Mouse (Mus musculus): ENCODE measurements at regions not wholly inside any gene's neighbourhood (a gene's known extent, or its start where the extent isn't known, plus 50 kb on each side); places are given as distances from the start of the nearest gene placed in this dataset.

GRCm38 (mm10) chr1:97540291-97541161 lies 121.3 kb downstream of the D1Ertd622e start:
- 44% methylated on average over 16 of the region's 16 CpGs for WGBS
- no peak overlapping the region for H3K9ac ChIP-seq (ENCODE audit: low read length)
- H3K27ac ChIP-seq (replicated peaks): no peak overlapping the region
- no peak for DNase-seq (ENCODE audit: low spot score)
- no peaks in the 10 kb centered on the region for H3K9me3 ChIP-seq (ENCODE audit: control insufficient read depth, low read length)
- no peak overlapping the region for H3K4me3 ChIP-seq (ENCODE audit: low read depth, low read length)
- ATAC-seq (ENCODE audit: low FRiP score, low TSS enrichment): no peak
- H3K36me3 ChIP-seq (ENCODE audit: control insufficient read depth, insufficient read depth, low read length): no peaks in the 10 kb centered on the region
- no peaks in the 10 kb centered on the region for H3K4me1 ChIP-seq (replicated peaks; ENCODE audit: control insufficient read depth, insufficient read depth)
- H3K27me3 ChIP-seq (ENCODE audit: control insufficient read depth, insufficient read depth, low read length): no peaks in the 10 kb centered on the region
- no peak for TF ChIP-seq EP300 (optimal IDR thresholded peaks at IDR 0.05)
- no peak for TF ChIP-seq CTCF (IDR thresholded peaks at IDR 0.05; ENCODE audit: low read depth)
- H3K4me2 ChIP-seq (replicated peaks; ENCODE audit: low read depth): no peak overlapping the region

GRCm38 (mm10) chr1:97496915-97497314 lies 165.0 kb downstream of the D1Ertd622e start:
- no peak overlapping the region for H3K4me3 ChIP-seq (ENCODE audit: low read depth, low read length)
- no peaks in the 10 kb centered on the region for H3K36me3 ChIP-seq (ENCODE audit: control insufficient read depth, insufficient read depth, low read length)
- no peaks in the 10 kb centered on the region for H3K4me1 ChIP-seq (replicated peaks; ENCODE audit: control insufficient read depth, insufficient read depth)
- ATAC-seq (ENCODE audit: low FRiP score, low TSS enrichment) (no peak), DNase-seq (ENCODE audit: low spot score) (no peak)
- 60% methylated on average over 1 of the region's 1 CpGs for WGBS
- no peaks in the 10 kb centered on the region for H3K27me3 ChIP-seq (ENCODE audit: control insufficient read depth, insufficient read depth, low read length)
- H3K27ac ChIP-seq (replicated peaks): no peak overlapping the region
- H3K4me2 ChIP-seq (replicated peaks; ENCODE audit: low read depth): no peak overlapping the region
- TF ChIP-seq EP300 (optimal IDR thresholded peaks at IDR 0.05) (no peak), CTCF (IDR thresholded peaks at IDR 0.05; ENCODE audit: low read depth) (peak; percentile 19; the same call in 1 of the 2 replicates)
- no peaks in the 10 kb centered on the region for H3K9me3 ChIP-seq (ENCODE audit: control insufficient read depth, low read length)
- H3K9ac ChIP-seq (ENCODE audit: low read length): no peak overlapping the region

GRCm38 (mm10) chr1:97479921-97480320 lies 182.0 kb downstream of the D1Ertd622e start:
- H3K4me3 ChIP-seq (ENCODE audit: low read depth, low read length): no peak overlapping the region
- ATAC-seq (ENCODE audit: low FRiP score, low TSS enrichment): no peak
- no peaks in the 10 kb centered on the region for H3K36me3 ChIP-seq (ENCODE audit: control insufficient read depth, insufficient read depth, low read length)
- no peaks in the 10 kb centered on the region for H3K4me1 ChIP-seq (replicated peaks; ENCODE audit: control insufficient read depth, insufficient read depth)
- TF ChIP-seq EP300 (optimal IDR thresholded peaks at IDR 0.05): no peak
- no peak for TF ChIP-seq CTCF (IDR thresholded peaks at IDR 0.05; ENCODE audit: low read depth)
- no peaks in the 10 kb centered on the region for H3K27me3 ChIP-seq (ENCODE audit: control insufficient read depth, insufficient read depth, low read length)
- no peak overlapping the region for H3K9ac ChIP-seq (ENCODE audit: low read length)
- DNase-seq (ENCODE audit: low spot score): no peak
- H3K4me2 ChIP-seq (replicated peaks; ENCODE audit: low read depth): no peak overlapping the region
- 35% methylated on average over 2 of the region's 2 CpGs for WGBS
- no peaks in the 10 kb centered on the region for H3K9me3 ChIP-seq (ENCODE audit: control insufficient read depth, low read length)
- no peak overlapping the region for H3K27ac ChIP-seq (replicated peaks)

All from stomach, postnatal 0 days (tissue).